Mouse (Mus musculus) thymus, postnatal 25 days (tissue): ENCODE measurements around the gene Cdc7.

Experiments used
- DNase-seq: peaks from one replicate; pipeline ENCODE4 v3.0.0; 2022

Gene Cdc7

GRCm38 (mm10) chr5:106994716-106995115 lies 30.6 kb downstream of the Cdc7 start:
- DNase-seq, result no peak

- peak; percentile 28 for DNase-seq
Observed at GRCm38 (mm10) chr5:106995886-106996538, 31.9 kb downstream of the Cdc7 start.

- no peak for DNase-seq
Observed at GRCm38 (mm10) chr5:106996539-106997244, 32.6 kb downstream of the Cdc7 start.

DNA sequence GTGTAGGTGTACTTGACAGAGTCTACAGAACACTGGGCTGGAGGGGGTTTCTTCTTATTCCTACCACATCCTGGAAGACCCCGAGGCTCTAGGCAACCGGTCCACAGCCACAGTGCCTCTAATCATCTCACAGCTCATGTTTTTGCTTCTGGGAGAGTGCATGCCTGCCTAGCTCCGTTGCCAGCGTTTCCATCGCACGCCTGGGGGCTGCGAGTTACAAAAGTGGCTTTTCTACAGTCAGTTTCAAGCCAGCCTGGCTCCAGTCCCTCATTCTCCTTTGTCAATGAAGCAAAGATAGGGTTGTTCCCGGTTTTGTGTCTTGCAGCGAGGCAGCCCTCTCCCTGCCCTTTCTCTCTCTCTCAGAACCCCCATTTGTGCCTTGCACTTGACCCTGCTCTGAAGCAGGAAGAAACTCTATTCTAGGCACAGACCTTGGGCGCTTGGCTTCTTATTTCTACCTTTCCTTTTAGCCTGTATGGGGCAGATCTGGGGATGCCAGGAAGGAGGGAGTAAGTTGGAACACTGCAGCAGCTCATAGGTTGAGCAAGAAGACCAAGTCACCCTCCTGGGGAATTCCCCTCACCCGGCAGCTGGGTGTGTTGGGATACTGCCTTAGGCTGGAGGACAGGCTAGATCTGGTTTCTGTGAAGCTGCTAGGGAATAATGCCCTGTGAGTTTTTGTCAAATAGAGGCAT lies 37.4 kb downstream of the Cdc7 start:
- DNase-seq, result no peak

DNA sequence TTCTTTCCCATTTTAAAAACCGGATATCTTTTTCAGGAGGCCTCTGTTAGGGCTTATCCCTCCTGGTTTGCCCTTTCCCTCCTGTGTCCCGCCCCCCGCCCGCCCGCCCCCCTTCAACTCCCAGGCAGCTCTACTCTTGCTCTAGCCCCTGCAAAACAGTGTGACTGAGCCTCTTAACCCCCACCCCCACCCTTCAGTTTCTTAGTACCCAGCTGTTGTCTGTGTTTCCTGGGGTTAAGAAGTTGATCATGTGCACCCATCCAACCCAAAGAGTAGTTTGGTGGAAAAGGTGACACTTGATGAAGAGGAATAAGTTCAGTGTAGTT lies 37.9 kb downstream of the Cdc7 start:
- no peak for DNase-seq

GRCm38 (mm10) chr5:107009721-107010120 lies 45.6 kb downstream of the Cdc7 start:
- DNase-seq, result no peak

- DNase-seq, result no peak
Observed at GRCm38 (mm10) chr5:107010300-107010699, 46.2 kb downstream of the Cdc7 start.

- DNase-seq, result no peak
Observed at GRCm38 (mm10) chr5:107011316-107012029, 47.4 kb downstream of the Cdc7 start.

DNA sequence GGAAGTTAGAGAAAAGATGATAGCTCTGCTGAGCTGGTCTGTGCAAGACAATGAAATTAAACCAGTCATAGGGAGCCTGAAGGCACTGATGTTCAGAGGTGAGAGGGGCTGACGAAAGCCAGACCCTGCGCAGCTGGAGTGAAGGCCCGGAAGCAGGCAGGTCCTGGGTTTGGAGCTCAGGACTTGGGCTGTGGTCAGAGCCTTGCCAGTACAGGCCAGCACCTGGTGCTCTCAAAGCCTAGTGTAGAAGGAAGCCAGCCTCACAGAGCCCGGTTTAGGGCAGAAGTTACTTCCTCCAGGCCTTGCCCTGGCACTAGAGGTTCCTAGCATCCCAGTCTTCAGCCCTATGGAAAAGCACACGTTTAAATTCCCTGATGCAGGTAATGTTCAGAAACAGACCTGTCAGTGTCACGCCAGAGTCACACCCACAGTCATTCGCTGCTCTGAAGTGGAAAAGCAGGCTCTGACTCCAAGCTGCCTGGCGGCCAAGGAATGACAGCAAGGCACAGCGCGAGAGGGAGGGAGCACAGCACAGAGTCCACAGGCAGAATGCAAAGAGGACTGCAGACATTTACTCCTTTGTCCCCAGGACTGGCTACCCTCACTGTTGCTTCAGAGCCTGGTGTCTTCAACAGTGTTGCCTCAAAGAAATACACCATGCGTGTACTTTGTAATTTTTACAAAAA lies 48.1 kb downstream of the Cdc7 start:
- no peak for DNase-seq

DNA sequence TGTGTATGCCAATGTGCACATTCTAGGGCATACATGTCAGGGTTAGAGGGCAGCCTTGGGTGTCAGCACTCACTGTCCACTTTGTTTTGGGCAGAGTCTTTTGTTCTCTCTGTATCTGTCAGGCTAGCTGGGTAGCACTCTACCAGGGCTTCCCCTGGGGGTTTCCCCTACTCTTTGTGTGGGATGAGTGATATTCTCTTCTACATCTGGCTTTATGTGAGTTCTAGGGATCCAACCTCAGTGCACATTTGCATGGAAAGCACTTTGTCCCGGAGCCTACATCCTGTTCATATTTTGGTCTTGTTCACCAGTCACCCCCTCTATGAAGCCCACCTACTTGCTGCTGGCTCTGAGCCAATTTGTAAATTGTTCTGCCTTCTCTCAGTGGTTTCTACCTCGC lies 49.3 kb downstream of the Cdc7 start:
- no peak for DNase-seq

DNA sequence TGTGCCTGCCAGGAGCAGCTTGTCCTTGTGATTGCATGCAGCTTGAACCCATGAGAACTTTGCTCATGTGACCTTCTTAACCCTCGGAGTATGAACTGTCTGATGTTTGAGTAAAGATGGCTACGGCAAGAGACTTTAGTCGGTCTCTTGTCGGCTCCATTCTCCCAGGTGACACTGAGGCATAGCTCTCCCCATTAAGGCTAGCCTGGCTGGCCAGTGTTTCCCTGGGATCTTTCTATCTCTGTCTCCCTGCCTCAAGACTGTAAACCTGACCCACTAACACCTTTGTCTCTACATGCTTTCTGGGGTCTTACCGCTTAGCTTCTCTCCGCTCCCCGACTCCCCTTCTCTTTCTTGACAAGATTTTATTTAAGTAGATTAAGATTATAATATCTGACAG lies 50.0 kb downstream of the Cdc7 start:
- DNase-seq, result no peak

DNA sequence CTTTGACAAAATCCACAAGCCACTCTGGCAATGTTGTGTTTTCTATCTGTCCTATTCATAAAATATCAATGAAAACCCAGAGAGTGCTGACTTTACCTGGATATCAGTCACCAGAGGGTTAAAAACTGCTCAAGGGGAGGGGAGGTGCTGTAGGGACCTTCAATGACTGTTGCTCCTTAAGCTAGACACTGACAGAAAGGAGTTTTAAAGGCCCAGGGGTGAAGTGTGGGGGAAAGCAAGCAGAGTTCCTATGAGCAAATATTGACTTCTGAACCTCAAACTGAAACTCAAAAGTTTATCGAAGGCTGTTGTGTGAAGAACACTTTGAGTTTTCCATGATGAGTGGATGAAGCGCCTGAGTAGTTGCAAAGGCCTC lies 50.9 kb downstream of the Cdc7 start:
- no peak for DNase-seq

GRCm38 (mm10) chr5:107015422-107016081 lies 51.4 kb downstream of the Cdc7 start:
- DNase-seq, result peak; percentile 35

- DNase-seq, result no peak
Observed at GRCm38 (mm10) chr5:107016538-107016937, 52.4 kb downstream of the Cdc7 start.

GRCm38 (mm10) chr5:107017544-107017943 lies 53.4 kb downstream of the Cdc7 start:
- DNase-seq, result no peak

- DNase-seq, result no peak
Observed at GRCm38 (mm10) chr5:107019057-107019456, 54.9 kb downstream of the Cdc7 start.

GRCm38 (mm10) chr5:107019904-107020303 lies 55.8 kb downstream of the Cdc7 start:
- DNase-seq, result no peak

DNA sequence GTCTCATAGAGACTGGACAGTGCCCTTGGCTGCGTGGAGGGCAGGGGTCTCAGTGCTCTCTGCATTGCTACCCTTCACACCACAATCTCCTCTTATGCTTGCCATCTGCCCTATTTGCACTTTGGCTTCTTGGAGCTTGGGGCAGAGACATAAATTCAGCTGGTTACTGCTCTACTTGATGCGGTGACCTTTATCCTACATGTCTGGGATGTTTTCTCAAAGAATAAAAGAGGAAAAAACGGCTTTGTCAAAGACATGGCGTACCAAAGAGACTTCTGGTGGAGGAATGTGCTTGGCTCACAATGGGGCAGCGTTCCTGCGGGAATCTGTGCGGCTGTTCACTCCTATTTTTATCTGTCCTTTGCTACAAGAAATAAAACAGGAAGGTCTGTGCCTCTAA lies 56.2 kb downstream of the Cdc7 start:
- no peak for DNase-seq

DNA sequence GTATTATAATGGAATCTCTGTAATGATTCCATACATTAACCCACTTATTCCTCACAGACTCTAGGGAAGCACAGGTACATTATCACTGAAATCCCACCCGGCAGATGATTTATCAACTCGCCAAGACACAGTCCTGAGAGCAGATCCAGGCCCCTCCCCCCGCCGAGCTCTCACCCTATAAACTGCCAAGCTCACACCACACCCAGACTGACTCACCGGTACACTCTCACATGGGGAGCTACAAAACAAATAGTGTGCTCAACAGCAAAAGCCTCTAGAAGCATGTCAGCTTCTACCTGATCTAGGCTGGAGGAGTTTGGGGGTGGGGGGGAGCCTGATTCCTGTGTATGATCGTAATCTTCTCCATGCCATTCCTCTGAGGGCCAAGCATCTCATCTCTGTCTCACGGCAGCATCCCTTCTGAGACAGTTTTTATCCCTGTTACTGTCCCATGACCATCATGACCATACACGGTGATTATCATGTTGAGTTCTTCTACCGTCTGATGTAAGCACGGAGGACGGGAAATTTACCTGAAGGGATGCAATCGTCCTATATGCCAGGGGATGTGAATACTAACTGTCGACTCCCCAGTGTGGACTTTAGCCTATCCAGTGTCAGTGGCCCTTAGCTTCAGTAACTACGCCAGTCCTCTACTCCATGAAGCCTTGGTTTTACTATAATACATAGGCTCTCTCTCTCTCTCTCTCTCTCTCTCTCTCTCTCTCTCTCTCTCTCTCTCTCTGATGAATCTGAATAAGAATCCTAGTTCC lies 57.4 kb downstream of the Cdc7 start:
- no peak for DNase-seq

DNA sequence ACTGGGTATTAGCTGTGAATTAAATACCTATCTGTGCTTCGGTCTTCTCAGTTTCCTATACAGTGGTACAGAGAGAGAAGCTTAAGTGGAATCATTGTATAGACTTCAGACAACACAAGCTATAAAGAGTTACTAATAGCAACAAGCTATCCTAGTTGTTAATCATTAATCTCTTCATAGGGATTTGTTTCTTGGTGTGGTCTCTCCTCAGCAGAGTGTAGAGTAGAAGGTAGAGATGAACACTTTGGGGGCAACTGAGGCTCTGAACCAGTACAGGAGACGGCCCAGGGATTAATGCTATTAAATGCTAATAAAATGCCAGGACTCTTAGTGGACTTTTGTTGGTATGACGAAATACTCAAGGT lies 57.9 kb downstream of the Cdc7 start:
- DNase-seq, result no peak

- DNase-seq, result no peak
Observed at GRCm38 (mm10) chr5:107023951-107024350, 59.8 kb downstream of the Cdc7 start.

DNA sequence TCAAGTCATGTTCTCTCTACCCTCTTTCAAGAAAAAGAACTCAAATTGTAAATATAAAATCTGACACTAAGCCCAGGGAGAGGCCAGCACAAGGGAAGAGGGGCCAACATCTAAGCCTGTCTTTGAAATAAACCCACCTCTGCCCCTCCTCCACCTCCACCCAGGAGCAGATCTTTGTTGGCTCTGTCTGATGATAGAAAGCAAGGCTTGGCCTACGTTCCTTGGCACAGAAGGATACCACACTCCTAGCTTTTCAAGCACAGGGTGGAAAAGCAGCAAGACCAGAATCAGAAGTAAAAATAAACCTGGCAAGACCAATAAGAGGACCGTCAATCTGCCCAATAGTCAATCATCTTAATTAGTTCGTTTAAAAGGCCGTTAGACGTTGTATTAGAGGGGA lies 61.2 kb downstream of the Cdc7 start:
- DNase-seq, result no peak
